Mouse (Mus musculus) brain, adult 2 months (tissue): ENCODE measurements around the gene Slco6d1.
"Not testable (repeated sequence)": the region's sequence is repeated elsewhere in the genome, so short reads cannot be mapped to it uniquely, and the experiment has no call there.

Experiments
- DNase-seq: peaks from one replicate; pipeline ENCODE4 v3.0.0; 2011; ENCODE audit warnings: low read depth, low spot score

Slco6d1 gene

DNA sequence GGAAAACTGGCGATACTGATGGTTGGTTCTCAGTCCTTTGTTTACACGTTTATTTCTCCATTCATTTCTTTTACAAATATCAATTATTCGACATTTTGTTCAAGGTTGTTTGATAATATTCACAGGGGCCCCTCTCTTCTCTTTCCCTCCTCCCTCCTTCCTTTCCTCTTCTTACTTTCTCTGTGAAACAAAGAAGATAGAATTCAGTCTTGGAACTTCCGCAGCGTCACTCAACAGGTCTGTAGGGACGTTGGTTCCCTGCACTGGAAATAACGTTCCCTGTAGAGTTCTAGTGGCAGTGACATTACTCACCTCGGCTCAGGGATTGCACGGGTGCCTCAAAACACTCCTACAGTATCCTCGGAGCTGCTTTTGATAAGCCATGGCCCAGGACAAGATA, at the start of gene Slco6d1:
Gene Slco6d1 (plus strand): TSS at position 301 of the 400 bp plus-strand sequence.
- DNase-seq: no peak

DNA sequence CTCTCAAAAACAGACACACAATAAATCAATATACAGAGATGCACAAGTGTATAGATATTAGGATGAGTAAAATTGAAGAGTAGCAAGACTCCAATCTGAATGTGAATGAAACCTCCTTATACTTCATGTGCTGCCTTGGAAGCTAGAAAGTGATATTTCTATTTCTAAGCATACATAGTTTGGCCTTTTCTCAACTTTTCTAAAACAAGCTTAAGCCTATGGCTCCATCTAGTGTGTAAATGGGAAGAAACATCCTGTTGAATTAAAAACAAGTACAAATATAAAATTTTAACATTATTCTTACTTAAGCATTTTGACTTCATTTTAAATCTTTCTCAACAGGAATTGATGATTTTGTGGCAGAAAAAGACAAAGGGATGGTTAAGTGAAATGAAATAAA, 28.9 kb upstream of the Slco6d1 start:
- DNase-seq: peak; percentile 45

DNA sequence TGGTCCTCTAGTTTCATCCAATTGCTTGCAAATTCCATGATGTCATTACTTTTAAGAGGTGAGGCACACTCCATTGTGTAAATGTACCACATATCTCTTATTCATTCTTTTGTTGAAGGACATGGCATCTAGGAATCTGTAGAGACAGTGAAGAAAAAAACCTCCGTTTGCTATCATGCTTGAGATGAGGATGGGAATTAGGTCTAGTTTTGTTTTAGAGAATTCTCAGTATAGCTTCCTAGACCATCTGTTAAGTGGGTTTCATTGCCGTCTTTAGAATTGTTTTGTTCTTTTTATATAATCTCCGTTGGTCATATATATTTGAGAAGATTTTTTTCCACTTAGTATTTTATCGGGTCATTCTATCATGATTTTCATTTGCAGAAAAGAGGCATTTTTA, 27.0 kb downstream of the Slco6d1 start:
- DNase-seq: peak; percentile 20

DNA sequence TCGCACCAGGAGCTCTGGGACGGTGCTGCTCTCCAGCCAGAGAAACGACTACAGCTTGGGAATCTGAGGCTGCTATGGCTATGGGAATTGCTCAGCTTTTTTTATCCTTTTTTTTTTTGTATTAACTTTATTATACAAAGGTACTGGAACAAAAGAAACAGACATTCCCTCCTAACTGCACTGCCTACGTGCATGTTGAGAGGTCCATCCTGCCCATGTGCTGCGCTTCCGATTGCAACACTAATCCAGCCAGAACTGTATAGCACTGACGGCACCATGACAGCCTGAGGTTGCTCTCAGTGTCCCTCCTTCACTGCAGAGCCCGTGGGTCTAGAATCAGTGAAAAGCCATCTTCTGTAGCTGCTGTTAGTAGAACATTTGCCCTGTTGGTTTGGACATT, 38.3 kb downstream of the Slco6d1 start:
- not testable (repeated sequence) for DNase-seq

DNA sequence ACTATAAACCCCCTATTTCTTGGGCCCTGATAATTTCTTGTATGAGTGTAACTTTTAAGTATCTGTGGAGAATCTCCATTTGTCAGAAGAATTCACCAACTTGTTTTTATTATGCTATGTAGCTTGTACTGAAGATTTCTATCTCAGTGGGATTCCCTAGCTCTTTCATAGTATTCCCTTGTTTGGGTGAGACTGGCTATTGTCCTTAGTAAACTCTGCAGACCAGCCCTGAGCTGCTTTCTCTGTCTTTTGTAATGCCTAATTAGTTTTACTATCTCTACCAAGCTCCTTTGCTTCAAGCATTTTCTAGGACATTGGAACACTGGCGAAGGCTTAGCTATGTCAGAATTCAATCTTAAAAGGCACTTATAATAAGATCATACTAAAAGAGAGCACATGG, 55.5 kb downstream of the Slco6d1 start:
- not testable (repeated sequence) for DNase-seq

DNA sequence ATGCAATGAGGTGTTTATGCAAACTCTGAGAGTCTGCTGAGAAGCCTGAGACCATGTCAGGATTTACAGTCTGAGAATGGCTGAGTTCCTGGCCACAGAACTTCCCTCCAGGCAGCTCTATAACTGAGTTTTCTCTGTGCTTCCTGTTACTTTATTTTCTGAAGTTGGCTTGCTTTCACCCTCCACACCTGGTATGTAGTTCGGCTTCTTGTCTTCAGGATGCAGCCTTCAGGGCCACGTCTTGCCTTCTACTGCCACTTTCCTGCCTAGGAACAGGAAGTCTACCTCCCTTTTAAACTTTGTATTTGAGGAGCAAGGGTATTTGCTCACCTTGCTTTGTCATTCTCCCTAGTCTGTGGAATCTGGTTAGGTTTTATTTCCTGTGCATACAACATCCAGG, 58.3 kb downstream of the Slco6d1 start:
- DNase-seq: no peak

DNA sequence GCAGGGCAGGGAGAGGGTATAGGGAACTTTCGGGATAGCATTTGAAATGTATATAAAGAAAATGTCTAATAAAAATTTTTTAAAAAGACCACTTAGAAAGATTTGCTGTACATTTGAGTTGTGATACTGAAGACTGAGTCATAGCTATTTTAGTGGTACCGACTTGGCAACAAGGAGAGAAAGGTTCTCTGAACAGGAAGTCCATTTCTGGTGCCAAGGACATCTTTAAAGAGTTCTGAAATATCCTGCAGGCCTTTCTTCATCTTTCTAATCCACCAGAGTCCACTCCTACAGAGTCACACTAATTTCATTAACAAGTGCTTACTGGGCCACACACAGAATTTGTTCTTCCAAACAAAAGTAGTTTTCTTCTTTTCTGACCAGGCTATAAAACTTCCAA, 85.1 kb downstream of the Slco6d1 start:
- DNase-seq: peak; percentile 44

DNA sequence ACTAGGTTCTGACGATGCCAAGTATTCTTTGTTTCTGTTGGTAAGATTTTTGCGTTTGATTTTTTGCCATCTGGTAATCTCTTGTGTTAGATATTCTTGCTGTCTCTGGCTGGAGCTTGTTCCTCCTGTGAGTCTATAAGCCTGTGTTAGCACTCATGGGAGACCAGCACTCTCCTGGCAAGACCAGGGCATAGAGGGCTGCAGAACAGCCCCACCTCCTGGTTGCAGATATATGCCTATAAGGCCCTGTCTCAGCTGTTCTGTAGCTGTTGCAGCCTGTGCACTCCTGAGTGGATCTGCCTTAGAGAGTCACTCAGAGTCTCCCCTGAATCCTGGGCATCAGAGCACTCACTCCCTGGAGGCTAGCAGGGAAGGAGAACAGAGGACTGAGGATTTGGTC, 102.1 kb downstream of the Slco6d1 start:
- DNase-seq: peak; percentile 4

DNA sequence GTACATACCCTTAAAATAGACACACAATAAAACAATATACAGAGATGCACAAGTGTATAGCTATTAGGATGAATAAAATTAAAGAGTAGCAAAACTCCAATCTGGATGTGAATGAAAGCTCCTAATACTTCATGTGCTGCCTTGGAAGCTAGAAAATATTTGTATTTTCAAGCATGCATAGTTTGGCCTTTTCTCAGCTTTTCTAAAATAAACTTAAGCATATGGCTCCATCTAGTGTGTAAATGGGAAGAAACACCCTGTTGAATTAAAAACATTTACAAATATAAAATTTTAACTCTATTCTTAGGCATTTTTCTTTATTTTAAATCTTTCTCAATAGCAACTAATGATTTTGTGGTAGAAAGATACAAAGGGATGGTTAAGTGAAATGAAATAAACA, 102.6 kb downstream of the Slco6d1 start:
- DNase-seq: peak; percentile 12

DNA sequence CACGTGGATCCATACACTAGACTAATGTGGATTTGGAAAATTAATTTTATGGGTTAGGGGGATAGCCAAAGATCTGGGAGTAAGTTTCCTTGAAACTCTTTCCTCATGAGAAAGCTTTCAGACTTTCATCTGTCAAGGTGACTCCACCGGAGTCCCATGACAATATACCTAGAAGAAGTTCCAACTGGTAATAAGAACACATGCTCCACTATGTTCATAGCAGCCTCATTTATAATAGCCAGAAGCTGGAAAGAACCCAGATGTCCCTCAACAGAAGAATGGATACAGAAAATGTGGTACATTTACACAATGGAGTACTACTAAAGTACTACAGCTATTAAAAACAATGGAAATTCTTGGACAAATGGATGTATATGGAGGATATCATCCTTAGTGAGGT, 107.4 kb downstream of the Slco6d1 start:
- not testable (repeated sequence) for DNase-seq

DNA sequence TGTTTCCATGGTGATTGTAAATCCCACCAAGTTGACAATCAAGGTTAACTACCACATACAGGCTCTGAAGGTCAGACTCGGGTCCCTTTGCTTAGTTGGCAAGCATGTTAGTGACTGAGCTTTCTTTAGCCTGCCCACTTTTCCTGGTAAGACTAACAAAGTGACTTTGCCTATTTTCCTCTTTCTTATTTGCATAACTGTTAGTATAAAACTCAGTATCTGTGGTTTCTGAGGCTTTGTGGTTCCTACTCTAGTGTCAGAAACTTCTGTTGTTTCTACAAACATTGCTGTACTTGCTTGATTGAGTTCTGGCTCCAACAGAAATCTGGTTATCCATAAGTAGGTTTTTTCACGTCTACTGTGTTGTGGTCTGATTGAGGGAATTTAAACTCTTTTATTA, 124.4 kb downstream of the Slco6d1 start:
- DNase-seq: no peak

DNA sequence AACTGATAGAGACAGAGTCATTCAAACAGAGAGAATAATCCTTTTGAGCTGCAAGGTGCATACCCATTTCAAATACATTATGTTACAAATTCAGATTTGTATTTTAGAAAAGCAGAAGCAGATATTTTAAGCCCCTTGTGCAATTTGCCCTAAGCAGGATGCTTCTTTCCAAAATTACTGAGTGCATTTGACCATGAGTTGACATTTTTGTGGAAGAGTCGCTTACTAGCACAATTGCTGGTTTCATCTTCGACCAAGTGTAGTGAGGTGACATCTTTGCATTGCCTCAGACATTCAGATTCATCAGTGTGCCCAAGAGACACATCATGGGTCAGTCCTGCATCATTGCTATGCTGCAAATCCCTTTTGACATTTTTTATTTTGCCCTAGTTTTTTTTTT, 133.5 kb downstream of the Slco6d1 start:
- DNase-seq: no peak

DNA sequence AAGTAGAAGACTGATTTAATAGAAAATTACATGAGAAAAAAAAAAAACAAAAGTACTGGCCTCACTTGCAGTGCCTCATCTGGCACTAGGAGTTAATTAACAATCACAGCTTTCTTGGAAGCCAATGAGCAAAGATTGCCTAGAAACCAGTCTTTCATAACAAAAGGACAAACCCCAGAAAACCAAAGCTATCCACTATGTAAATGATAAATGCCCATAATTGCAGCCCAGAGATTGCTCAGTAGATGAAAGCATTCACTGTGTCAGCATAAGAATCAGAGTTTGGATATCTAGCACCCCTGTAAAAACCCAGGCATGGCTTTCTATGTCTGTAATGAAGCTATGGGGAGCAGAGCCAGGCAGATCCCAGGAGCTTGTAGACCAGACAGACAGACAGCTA, 144.8 kb downstream of the Slco6d1 start:
- DNase-seq: peak; percentile 2
